Mouse (Mus musculus): ENCODE measurements around the gene Scrg1.
"Not testable (repeated sequence)": the region's sequence is repeated elsewhere in the genome, so short reads cannot be mapped to it uniquely, and the experiment has no call there.

Gene Scrg1

DNA sequence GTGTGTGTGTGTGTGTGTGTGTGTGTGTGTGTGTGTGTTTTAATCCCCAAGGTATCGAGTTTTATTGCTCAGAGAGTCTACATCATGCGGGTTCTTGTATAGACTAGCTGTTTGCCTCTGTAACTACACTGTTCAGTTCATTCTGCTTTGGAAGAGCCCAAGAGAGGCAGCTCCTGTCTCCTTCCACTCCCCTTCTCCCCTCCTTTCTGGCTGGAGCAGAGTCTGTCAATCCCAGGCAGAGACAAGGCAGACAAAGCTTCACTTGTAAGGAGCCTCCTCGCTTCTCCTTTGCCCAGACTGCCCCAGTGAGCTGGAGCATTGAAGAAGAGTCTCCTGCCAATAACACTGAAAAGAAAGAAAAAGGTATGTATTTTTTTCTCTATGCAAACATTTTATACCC is at the start of gene Scrg1:
Gene Scrg1, plus strand, starts transcription at position 159 of the 400 bp plus-strand sequence.
- no peak for DNase-seq

GRCm38 (mm10) chr8:57406366-57406765 is 49.4 kb upstream of the Scrg1 start:
- no peak for DNase-seq

- DNase-seq = no peak
Observed at GRCm38 (mm10) chr8:57409333-57409732, 46.4 kb upstream of the Scrg1 start.

DNA sequence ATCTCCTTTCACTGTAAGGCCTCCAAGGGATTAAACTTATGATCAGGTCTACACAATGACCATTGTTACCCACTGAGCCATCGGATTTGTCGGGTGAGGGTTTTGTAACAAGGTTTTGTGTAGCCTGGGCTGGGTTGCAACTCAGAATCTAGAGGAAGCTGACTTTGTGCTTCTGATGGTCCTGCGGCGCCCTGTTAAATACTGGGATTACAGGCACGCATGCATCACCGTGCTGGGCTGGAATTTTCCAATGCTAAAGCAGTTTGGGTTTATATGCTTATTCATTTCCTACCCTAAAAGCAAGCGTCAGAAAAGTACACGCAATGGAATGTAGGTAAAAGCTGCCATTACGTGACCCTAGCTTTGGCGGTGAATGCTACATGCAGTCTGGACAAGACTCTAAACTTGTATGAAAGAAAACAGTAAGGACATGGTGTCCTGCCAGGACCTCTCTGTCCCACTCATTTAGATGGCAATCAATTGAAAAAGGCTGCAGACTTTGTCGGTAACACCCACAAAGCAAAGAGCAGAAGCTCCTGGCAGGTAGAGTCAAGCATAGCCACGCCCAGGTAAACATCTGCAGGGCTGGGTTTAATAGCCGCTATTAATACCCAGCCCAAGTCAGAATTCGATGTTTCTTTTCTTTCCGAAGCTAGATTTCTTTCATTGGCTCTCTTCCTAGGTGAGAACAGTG is 45.8 kb upstream of the Scrg1 start:
- DNase-seq = no peak

- DNase-seq = peak; percentile 19
Observed at GRCm38 (mm10) chr8:57410473-57410863, 45.3 kb upstream of the Scrg1 start.

DNA sequence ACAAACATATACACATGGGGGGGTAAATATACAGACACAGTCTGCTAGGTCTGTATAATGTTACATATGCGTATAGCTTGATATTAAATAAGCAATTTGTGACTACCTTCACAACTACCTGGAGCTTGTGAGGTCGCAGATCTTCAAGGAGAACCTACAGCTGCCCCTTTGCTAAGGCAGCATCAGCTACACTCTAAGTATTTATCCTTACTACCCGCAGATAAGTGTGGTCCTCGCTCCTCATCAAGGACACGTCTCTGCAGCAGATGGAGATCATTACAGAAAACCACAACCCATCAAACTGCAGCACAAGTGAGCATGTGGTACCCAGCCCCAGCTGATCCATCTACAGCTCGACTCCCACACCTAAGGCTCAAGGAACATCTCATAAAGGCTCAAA is 44.4 kb upstream of the Scrg1 start:
- no peak for DNase-seq

DNA sequence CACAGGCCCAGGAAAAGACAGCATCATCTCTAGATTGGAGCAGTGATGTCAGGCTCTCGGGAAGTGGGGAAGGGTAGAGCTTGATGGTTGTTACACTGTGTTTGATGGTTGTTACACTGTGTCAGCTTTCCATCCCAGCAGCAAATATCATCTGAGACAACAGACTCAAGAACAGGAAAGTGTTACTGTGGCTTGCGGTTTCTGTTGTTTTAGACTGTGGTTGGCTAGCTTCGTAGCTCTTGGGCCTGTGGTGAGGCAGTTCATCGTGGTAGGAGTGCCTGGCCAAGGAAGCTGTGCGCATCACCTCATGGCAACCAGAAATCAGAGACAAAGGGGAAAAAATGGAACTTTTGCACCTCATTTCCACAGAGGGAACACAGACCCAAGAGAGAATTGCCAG is 38.9 kb upstream of the Scrg1 start:
- no peak for DNase-seq

DNA sequence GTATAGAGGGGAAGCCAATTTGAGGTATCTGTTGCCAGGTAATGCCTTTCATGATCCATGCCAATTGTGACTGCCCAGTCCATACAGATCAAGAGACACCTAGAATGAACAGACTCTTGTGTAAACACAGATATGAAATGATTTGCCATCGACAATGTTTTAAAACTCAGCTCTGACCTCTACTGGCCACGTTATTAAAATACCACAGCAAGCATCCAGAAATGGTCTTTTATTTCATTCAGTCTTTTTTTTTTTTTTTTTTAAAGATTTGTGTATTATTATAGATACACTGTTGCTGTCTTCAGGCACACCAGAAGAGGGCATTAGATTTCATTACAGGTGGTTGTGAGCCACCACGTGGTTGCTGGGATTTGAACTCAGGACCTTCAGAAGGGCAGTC is 29.6 kb upstream of the Scrg1 start:
- DNase-seq = no peak

DNA sequence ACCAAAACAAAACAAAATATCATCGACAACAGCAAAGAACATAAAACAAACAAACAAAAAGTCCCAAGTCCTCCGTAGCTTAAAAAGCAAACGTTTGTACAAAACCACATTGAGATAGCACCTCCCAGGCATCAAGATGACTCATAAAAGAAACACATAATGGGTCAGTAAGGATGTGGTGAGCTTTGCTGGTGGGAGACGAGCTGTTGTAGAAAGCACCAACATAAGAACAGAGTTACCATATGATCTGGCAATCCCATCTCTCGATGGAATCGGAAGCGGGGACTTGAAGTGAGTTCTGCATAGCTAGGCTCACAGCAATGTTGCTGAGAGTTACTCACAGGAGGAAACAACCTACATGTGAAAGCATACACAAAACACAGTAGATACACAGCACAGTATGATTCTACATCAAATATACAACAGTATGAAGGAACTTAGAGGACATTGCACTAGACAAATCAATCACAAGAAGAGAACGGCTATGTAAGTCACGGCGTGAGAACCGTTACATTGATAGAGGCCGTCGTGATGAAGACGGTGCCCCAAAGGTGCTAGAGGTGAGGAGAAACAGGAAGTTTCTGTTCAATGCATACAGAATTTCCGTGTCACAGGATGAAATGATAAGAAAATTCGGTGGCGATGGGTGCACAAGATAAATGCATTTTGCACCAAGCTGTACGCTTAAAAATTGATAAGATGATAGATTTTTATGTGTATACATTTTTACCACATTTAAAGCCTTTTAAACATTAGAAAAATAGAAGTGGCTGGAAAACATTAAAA is 27.9 kb upstream of the Scrg1 start:
- no peak for DNase-seq

DNA sequence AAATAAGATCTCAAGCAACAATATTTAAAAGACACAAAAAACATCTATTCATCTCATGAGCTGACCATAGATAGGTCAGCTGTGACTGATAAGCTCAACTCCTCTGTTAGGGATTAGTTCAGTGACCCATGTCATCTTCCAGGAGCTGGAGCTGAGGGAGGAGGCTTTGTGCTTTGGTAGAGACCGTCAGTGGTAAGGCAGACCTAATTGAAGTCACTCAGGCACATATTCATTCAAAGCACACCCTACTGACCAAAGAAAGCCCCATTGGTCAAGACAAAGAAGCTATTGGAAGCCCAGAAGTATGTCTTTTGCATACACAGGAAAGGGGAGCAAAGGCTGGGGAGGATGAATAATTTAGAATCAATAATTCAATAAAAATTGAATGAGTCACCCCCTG is 27.2 kb upstream of the Scrg1 start:
- DNase-seq = no peak

DNA sequence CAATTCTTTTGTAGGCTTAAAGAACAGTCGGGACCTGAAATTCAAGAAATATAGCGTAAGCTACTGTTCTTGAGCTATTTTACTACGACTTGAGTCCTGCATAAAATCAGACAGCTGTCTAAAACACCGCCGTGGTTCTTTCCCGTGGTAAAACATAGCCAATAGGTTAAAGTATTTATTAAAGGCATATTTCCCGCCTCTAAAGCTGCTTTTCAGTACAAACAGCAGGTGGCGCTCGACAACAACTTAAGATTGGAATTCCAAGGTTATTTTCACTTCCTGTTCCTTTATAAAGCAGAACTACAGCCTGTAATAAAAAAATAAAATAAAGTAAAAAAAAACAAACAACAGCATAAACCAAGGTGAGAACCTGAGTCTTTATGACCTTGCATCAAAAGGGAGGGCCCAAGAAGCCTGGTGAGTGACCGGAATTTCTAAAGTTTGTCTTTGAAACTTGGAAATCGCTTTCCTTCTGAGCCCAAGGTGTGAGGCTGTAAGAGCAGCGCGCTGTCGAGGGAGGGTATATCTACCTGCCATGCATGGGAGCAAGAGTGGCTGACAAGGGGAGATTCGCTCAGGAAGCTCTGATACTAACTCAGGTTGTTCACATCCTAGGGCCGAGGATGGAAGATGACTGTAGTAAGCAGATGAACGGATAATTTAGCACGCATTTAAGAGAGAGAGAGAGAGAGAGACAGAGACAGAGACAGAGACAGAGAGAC is 26.4 kb upstream of the Scrg1 start:
- peak; percentile 63 for DNase-seq

DNA sequence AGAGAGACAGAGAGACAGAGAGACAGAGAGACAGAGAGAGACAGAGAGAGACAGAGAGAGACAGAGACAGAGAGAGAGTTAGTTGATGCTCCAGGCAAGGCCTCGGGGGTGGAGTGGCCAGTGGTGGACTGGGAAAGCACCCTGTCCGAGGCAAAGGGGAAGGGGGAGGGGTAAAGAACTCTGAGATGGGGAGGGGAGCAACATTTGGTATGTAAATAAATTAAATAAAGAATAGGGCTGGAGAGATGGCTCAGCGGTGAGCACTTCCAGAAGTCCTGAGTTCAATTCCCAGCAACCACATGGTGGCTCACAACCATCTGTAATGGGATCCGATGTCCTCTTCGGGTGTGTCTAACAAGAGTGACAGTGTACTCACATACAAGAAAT is 25.8 kb upstream of the Scrg1 start:
- not testable (repeated sequence) for DNase-seq

DNA sequence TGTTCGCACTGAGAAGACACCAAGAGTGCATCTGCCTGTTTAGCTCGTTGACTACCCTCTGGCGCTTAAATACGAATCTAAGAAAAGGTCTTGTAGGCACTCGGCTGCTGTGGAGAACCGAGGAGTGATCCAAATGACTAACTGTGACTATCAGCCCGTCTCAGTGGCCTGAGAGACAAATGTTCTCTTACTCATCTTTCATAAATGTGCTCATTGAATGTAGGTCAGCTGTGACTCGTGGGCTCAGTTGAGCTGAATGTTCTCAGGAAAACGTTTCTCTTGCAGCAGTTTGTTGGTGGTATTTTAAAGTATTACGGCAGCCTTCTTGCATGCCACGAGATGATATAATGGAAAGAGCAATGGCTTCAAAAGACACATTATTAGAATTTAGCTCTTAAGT is 24.8 kb upstream of the Scrg1 start:
- DNase-seq = no peak

DNA sequence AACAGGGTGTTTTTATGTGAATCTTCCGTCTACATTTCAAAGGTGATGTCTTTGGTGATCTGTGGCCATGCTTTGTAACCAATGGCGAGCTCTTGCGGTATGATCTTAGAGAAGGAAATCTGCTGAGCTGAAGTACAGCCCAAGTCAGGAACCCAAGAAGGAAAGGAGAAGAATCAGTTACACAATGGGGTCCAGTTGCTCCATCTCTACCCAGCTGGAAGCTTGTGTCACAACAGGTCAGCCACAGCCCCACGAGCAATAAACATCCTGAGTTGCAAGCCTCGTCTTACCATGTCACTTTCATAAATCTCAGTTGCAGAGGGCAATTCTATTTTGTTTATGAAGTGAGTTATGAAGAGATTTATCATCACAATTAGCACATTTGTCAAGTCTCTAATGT is 22.9 kb upstream of the Scrg1 start:
- DNase-seq = no peak

DNA sequence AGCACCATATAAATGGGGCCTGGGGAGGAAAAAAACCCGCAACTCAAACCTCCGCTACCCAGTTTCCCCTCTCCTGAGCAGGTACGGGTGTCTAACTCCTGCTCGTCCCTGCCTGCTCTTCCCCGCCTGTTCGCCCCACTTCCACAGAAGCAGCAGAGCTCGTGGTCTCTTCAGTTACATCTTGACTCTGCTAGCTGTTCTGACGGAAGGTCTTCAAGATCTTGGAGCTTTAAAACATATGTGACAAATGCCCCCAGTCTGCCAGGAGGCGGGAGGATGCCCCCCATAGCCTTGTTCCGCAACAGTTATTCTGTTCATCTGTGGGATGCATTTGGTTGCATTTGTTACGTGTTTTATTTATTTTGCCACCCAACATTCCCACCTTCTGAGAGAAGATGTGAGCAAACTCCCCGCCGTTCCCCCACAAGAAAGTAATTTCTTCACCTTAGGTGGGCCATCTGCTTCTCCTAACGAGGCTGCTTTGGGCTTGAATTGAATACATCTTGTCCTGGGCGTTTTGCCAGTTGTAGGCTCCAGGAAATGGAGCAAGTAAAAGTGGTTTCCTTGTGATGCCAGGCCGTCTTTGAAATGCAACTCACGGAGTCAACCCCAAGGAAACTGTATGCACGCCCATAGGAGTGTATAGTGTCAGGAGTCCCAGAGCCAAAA is 19.8 kb upstream of the Scrg1 start:
- DNase-seq = no peak

DNA sequence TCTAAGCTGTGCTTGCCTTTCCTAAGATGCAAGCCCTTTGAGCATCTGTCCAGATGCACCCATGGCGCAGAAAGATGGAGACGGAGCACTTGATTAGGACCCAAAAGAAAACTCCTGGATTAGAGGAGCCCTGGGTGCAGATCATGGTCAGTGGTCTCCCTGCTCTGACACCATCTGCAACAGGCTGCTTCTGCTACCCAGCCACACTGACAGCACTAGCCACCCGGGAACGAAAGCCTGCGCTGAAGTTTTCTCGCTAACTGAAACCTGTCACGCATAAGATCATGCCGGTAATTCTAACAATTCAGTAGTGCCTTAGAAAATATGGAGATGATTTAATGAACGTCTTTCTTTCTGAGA is 19.3 kb upstream of the Scrg1 start:
- DNase-seq = no peak

- DNase-seq = no peak
Observed at GRCm38 (mm10) chr8:57441131-57441530, 14.6 kb upstream of the Scrg1 start.

- DNase-seq = no peak
Observed at GRCm38 (mm10) chr8:57441556-57441955, 14.2 kb upstream of the Scrg1 start.

- no peak for DNase-seq
Observed at GRCm38 (mm10) chr8:57443289-57443688, 12.4 kb upstream of the Scrg1 start.

DNA sequence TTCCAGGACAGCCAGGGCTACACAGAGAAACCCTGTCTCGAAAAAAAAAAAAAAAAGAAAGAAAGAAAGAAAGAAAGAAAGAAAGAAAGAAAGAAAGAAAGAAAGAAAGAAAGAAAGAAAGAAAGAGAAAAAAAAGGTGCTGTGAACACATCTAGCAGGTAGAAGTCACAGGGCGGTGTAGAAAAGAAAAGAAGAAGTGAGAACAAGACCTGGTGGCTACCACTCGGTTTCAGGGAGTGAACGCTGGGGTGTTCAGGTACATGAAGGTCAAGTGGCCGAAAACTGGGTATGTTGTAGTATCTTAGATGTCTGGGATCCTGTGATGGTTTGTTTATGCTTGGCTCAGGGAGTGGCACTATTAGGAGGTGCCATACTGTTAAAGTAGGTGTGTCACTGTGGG is 9.8 kb upstream of the Scrg1 start:
- not testable (repeated sequence) for DNase-seq

GRCm38 (mm10) chr8:57450726-57451125 is 5.0 kb upstream of the Scrg1 start:
- no peak for DNase-seq

DNA sequence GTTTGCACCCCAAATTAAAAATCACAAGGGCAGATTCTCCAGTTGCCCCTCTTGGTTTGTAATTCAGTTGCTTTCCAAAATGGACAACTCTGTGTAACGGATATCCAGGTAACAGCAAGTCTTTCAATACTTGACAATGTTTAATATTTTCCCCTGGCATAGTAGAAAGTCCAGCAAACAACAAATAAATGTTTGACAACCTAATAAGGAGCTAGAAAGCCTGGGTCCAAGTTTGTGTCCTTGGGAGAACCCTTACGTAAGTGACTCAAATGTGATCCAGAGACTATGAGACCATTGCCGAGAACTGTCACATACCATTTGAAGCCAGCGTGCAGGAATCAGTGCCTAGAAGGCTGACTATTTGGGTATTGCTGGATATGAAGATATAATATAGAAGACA is 3.8 kb upstream of the Scrg1 start:
- no peak for DNase-seq

DNA sequence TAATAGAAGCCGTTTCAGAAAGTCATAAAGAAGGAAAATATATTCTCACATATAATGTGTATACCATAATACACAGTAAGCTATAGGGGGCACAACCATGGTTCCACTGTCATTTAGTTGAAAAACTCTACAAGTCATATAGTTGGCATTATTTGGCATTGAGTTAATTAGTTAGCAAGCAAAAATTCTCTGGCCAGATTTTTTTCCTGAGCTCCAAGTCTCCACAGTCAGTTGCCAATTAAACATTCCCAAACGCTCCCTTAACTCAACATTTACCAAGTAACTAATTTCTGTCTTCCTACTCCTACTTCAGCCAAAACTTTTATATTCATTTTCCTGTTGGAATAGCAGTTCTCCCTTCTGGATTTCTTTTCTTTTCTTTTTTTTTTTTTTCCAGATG is 2.4 kb upstream of the Scrg1 start:
- DNase-seq = no peak

GRCm38 (mm10) chr8:57457152-57457551 is 1.4 kb downstream of the Scrg1 start:
- no peak for DNase-seq

All from kidney, adult 18-20 months (tissue).